Mouse (Mus musculus) hindbrain, embryonic 11.5 days (tissue): ENCODE measurements around the gene Cers1. TPM values are rescaled to one million over a fixed set of nuclear protein-coding genes. Genes with fewer than 3 reads are reported as not detected.

Experiments used
- ATAC-seq: fragments of 200-750 bp; cut with Nextera tagmentation; 2 replicates; pipeline ENCODE4 v1.8.0; 2017; ENCODE audit warnings: mild to moderate bottlenecking, moderate TSS enrichment, moderate library complexity; ENCODE audit not compliant: low FRiP score
- DNase-seq: peaks from one replicate; pipeline ENCODE4 v3.0.0-alpha.2; 2015; ENCODE audit warnings: low spot score
- H3K27ac ChIP-seq: fragments of 300-500 bp; sonication (generic); 2 replicates; pipeline ENCODE4 v1.5.1; 2014; ENCODE audit warnings: mild to moderate bottlenecking, low read depth, low read length
- H3K27me3 ChIP-seq: fragments of 300-500 bp; sonication (generic); 2 replicates; pipeline ENCODE4 v1.6.1; 2014; ENCODE audit warnings: mild to moderate bottlenecking, low read length, moderate library complexity, mixed read lengths; ENCODE audit not compliant: control insufficient read depth, insufficient read depth
- H3K36me3 ChIP-seq: fragments of 300-500 bp; sonication (generic); 2 replicates; pipeline ENCODE4 v1.6.1; 2014; ENCODE audit warnings: mild to moderate bottlenecking, low read length, moderate library complexity, mixed read lengths; ENCODE audit not compliant: control insufficient read depth, insufficient read depth
- H3K4me1 ChIP-seq: fragments of 300-500 bp; sonication (generic); replicated peaks from 2 replicates; pipeline ENCODE4 v1.6.1; 2014; ENCODE audit warnings: low read length, mixed read lengths; ENCODE audit not compliant: control insufficient read depth, insufficient read depth
- H3K4me2 ChIP-seq: fragments of 300-500 bp; sonication (generic); replicated peaks from 2 replicates; pipeline ENCODE4 v1.6.1; 2014; ENCODE audit warnings: mild to moderate bottlenecking, low read depth, low read length
- H3K4me3 ChIP-seq: fragments of 300-500 bp; sonication (generic); 2 replicates; pipeline ENCODE4 v1.5.1; 2014; ENCODE audit warnings: low read depth, low read length
- H3K9ac ChIP-seq: fragments of 300-500 bp; sonication (generic); 2 replicates; pipeline ENCODE4 v1.6.1; 2014; ENCODE audit warnings: low read depth, low read length
- H3K9me3 ChIP-seq: fragments of 300-500 bp; sonication (generic); 2 replicates; pipeline ENCODE4 v1.6.1; 2016; ENCODE audit warnings: low read length; ENCODE audit not compliant: control insufficient read depth
- WGBS: fragments of 180-500 bp; shearing (Covaris S2); extraction: QIAGEN DNeasy Blood & Tissue Kit; methylation state at CpG from one replicate; pipeline ENCODE4 v1.1.7; 2014; 5-methylcytosine and 5-hydroxymethylcytosine counted together
- polyA plus RNA-seq: library from polyadenylated mRNA; unstranded; fragments of >200 nt; fragmentation: Nextera tagmentation; extraction: Ambion mirVana; gene quantifications from 2 replicates; pipeline ENCODE4 v1.2.1, GENCODE M21; 2014

Gene Cers1
- polyA plus RNA-seq, 1 experiment from 2014 or later, result 5.7 TPM

- Histone ChIP-seq H3K4me3 (no peak overlapping the region), H3K27me3 (no peaks in the 10 kb centered on the region), H3K36me3 (peaks cover 26% of the 10 kb centered on the region), H3K4me2 (no peak overlapping the region), H3K27ac (no peak overlapping the region), H3K9me3 (no peaks in the 10 kb centered on the region), H3K4me1 (no peaks in the 10 kb centered on the region), H3K9ac (no peak overlapping the region)
- DNase-seq (no peak), ATAC-seq (no peak)
- 91% methylated on average over 7 of the region's 7 CpGs for WGBS
Observed at GRCm38 (mm10) chr8:70340659-70341058, 25.1 kb downstream of the Cers1 start.

DNA sequence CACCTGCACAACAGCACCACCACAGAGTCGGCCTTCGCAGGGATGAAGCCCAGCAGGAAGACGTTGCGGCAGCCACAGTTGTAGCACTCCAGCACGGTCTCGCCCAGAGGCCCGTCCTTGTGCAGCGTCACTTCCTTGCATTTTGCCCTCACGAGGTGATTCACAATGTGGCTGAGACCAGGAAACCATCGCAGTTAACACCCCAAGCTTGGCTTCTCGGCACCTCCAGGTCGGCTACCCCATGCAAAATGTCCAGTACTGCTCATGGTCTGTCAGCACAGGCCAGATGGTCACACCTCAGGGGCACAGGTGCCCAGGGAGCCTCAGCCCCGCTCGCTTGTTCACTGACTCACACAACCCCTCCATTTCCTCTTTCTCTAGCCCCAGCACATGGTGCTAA lies 26.4 kb downstream of the Cers1 start:
- Histone ChIP-seq H3K27ac (no peak overlapping the region), H3K4me1 (no peaks in the 10 kb centered on the region), H3K9me3 (no peaks in the 10 kb centered on the region), H3K9ac (no peak overlapping the region), H3K36me3 (peaks cover 22% of the 10 kb centered on the region), H3K4me3 (no peak overlapping the region), H3K4me2 (no peak overlapping the region), H3K27me3 (no peaks in the 10 kb centered on the region)
- no peak for ATAC-seq
- WGBS, result 93% methylated on average over 14 of the region's 14 CpGs
- DNase-seq, result no peak

GRCm38 (mm10) chr8:70343076-70343475 lies 27.5 kb downstream of the Cers1 start:
- peaks cover 20% of the 10 kb centered on the region for H3K36me3 ChIP-seq
- no peak overlapping the region for H3K27ac ChIP-seq
- DNase-seq, result no peak
- H3K9ac ChIP-seq, result no peak overlapping the region
- H3K9me3 ChIP-seq, result no peaks in the 10 kb centered on the region
- WGBS, result 78% methylated on average over 7 of the region's 7 CpGs
- H3K27me3 ChIP-seq, result no peaks in the 10 kb centered on the region
- H3K4me2 ChIP-seq, result no peak overlapping the region
- no peaks in the 10 kb centered on the region for H3K4me1 ChIP-seq
- H3K4me3 ChIP-seq, result no peak overlapping the region
- no peak for ATAC-seq

GRCm38 (mm10) chr8:70343696-70344095 lies 28.1 kb downstream of the Cers1 start:
- H3K27me3 ChIP-seq, result no peaks in the 10 kb centered on the region
- ATAC-seq, result no peak
- no peak overlapping the region for H3K4me3 ChIP-seq
- H3K9ac ChIP-seq, result no peak overlapping the region
- no peaks in the 10 kb centered on the region for H3K9me3 ChIP-seq
- H3K27ac ChIP-seq, result no peak overlapping the region
- WGBS, result 65% methylated on average over 6 of the region's 6 CpGs
- peaks cover 16% of the 10 kb centered on the region; the same call in 1 of the 2 replicates for H3K36me3 ChIP-seq
- H3K4me1 ChIP-seq, result no peaks in the 10 kb centered on the region
- H3K4me2 ChIP-seq, result no peak overlapping the region
- peak; percentile 63 for DNase-seq

GRCm38 (mm10) chr8:70344279-70344678 lies 28.7 kb downstream of the Cers1 start:
- Histone ChIP-seq H3K9ac (no peak overlapping the region), H3K36me3 (peaks cover 16% of the 10 kb centered on the region; the same call in 1 of the 2 replicates), H3K4me3 (no peak overlapping the region), H3K4me1 (no peaks in the 10 kb centered on the region), H3K4me2 (no peak overlapping the region), H3K27me3 (no peaks in the 10 kb centered on the region), H3K9me3 (no peaks in the 10 kb centered on the region), H3K27ac (no peak overlapping the region)
- WGBS, result 88% methylated on average over 2 of the region's 2 CpGs
- DNase-seq (no peak), ATAC-seq (no peak)

GRCm38 (mm10) chr8:70347443-70347842 lies 31.9 kb downstream of the Cers1 start:
- no peak overlapping the region for H3K4me2 ChIP-seq
- DNase-seq, result no peak
- peaks cover 15% of the 10 kb centered on the region for H3K4me1 ChIP-seq
- H3K27me3 ChIP-seq, result no peaks in the 10 kb centered on the region
- H3K27ac ChIP-seq, result no peak overlapping the region
- H3K36me3 ChIP-seq, result peaks cover 5% of the 10 kb centered on the region; the same call in 1 of the 2 replicates
- no peak for ATAC-seq
- H3K4me3 ChIP-seq, result no peak overlapping the region
- 88% methylated on average over 4 of the region's 4 CpGs for WGBS
- no peaks in the 10 kb centered on the region for H3K9me3 ChIP-seq
- no peak overlapping the region for H3K9ac ChIP-seq

DNA sequence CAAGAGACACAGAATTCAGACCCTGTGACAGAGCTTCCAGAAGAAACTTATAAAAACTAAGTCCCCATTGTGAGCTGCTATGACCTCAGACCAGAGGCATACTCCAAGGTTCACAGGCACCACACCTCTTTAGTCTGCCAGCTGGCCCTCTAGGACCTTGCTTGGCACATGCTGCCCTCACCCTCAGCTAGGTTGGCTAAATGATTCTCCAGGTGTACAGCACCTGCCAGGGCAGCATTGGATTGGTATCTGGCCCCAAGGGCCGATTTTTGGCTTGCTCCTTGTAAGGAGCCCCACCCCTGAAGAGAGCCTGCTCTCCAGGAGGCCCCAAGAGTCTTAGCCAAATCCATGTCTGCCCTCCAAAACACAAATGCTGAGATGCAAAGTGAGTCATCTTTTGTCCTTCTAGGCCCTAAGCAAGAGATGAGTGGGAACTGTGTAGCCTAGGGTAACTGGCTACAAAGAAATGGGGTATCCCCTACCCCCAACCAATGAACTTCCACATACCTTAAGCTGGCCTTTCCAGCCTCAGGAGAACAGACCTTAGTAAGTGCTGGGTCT lies 32.4 kb downstream of the Cers1 start:
- ATAC-seq, result no peak
- H3K4me2 ChIP-seq, result no peak overlapping the region
- no peaks in the 10 kb centered on the region for H3K27me3 ChIP-seq
- H3K9me3 ChIP-seq, result no peaks in the 10 kb centered on the region
- H3K4me3 ChIP-seq, result no peak overlapping the region
- DNase-seq, result no peak
- H3K4me1 ChIP-seq, result peaks cover 15% of the 10 kb centered on the region
- H3K36me3 ChIP-seq, result peaks cover 3% of the 10 kb centered on the region; the same call in 1 of the 2 replicates
- no peak overlapping the region for H3K9ac ChIP-seq
- H3K27ac ChIP-seq, result no peak overlapping the region
- 76% methylated on average over 1 of the region's 1 CpGs for WGBS

- no peak overlapping the region for H3K27ac ChIP-seq
- DNase-seq, result no peak
- peak overlapping the region; percentile 96 for H3K4me3 ChIP-seq
- no peak for ATAC-seq
- 60% methylated on average over 15 of the region's 15 CpGs for WGBS
- peak overlapping the region; percentile 65 for H3K4me2 ChIP-seq
- peak overlapping the region; percentile 93; the same call in 1 of the 2 replicates for H3K9ac ChIP-seq
- no peaks in the 10 kb centered on the region for H3K9me3 ChIP-seq
- no peaks in the 10 kb centered on the region for H3K36me3 ChIP-seq
- H3K4me1 ChIP-seq, result peaks cover 19% of the 10 kb centered on the region
- no peaks in the 10 kb centered on the region for H3K27me3 ChIP-seq
Observed at GRCm38 (mm10) chr8:70351035-70351999, 35.7 kb downstream of the Cers1 start.
